Mouse (Mus musculus): ENCODE results near the gene Slc4a5. TPM values are rescaled to one million over a fixed set of nuclear protein-coding genes. Genes with fewer than 3 reads are reported as not detected.

Gene Slc4a5
- total RNA-seq (2017): 0.10 TPM in 1 of 2 replicates, not detected in the other

DNA sequence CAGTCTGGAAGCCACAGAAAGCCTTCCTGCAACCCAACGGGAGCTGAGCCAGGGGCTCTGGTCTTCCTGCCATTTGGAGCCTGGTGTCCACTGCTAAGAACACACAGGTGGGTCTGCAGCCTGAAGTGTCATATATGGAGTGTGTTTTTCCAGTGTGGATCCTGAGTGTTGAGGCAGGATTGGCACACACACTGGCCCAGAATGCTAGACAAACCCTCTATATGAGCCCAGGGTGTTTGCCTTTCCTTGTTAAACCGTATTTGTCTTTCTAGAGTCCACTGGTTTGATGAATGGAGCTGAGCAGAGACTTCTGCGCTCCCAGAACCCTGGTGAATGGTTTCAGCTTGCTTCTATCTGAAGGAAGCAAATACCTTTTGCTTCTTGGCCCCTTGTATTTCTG, at the start of gene Slc4a5:
Gene Slc4a5, plus strand, starts transcription at position 15 of the 400 bp plus-strand sequence.
- no peak for ATAC-seq (replicated peaks; ENCODE audit: low read depth, poor library complexity, severe bottlenecking)

DNA sequence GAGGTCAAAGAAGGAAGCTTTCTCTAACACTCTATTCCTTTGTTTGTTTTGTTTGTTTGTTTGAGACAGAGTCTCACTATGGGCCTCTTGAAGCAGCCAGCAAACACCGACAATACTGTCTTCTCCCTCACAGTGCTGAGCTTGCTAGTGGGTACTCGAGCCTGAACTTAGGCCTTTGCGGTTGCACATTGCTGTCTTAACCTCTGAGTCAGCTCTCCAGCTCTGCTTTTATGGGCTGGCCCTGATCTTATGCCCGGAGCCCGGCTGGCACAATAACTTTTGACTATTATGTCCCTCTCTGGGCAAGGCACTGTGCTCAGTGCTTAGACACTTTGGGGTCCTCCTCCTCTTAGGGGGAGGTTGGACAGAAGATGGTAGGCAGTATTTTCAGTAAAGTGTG, 49.8 kb upstream of the Slc4a5 start:
- no peak for ATAC-seq (replicated peaks; ENCODE audit: low read depth, poor library complexity, severe bottlenecking)

DNA sequence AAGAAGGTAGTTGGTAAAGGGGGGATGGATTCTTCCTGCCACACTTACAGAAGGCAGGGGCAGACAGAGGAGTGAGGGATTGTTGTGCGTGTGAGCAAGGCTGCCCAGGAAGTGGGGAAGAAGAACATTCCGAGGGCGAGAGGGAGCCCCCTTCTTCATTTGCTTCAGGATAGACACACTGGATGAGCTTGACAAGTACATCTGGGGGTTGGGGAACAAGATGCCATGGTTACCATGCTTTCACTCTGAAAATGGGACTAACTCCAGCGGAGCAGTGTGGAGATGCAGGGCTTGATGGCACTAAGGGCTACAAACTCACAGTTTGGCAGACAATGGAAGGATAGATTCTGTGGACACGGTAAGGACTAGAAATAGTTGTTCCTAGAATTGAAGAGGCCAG, 48.6 kb upstream of the Slc4a5 start:
- ATAC-seq (replicated peaks; ENCODE audit: low read depth, poor library complexity, severe bottlenecking): no peak

DNA sequence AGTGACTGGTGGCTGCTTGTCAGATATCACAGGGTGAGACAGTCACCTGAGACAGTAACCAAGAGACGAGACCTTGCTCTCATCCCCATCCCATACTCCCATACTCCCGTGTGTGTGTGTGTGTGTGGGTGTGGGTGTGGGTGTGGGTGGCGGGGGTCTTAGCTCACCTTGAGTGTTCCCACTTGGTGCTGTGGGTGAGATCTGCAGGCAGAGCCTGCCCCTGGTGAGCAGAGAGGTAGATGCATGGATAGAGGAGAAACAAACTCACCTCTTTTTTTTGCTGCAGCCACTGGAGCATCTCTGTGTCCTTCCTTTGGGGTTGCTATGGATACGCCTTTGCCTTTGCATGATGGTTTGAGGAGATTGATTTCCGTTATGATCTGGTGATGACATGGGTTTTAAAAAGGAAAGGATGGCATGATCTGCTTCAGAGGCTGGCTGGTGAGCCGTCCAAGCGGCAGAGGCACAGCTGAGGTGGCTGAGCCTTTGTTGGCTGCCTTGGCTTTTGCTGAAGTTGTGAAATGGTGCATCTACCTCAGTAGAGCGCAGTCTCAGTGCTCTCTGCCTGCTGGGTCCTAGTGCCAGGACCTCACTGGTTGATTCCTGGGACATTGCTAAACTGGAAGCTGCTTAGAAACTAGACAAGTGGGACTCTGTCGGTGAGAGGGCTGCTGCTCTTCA, 47.2 kb upstream of the Slc4a5 start:
- ATAC-seq (replicated peaks; ENCODE audit: low read depth, poor library complexity, severe bottlenecking): no peak

DNA sequence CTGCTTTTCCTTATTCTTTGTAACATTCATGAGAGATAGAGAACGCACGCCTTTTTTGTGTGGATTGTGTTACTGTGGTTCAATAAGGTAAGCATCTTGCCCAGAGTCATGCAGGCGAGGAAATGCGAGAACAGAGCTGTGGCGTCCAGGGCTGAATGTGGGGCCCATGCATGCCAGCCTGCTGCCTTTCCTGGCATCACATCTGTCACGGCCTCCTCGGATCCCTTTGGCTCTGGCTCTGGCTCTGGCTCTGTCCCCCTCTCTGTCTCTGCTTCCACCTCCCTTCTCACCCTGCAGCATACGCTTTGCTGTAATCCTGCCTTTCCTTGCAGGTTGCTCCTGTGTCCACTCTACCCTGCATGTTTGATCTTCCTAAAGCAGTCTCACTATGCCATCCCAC, 43.6 kb upstream of the Slc4a5 start:
- no peak for ATAC-seq (replicated peaks; ENCODE audit: low read depth, poor library complexity, severe bottlenecking)

DNA sequence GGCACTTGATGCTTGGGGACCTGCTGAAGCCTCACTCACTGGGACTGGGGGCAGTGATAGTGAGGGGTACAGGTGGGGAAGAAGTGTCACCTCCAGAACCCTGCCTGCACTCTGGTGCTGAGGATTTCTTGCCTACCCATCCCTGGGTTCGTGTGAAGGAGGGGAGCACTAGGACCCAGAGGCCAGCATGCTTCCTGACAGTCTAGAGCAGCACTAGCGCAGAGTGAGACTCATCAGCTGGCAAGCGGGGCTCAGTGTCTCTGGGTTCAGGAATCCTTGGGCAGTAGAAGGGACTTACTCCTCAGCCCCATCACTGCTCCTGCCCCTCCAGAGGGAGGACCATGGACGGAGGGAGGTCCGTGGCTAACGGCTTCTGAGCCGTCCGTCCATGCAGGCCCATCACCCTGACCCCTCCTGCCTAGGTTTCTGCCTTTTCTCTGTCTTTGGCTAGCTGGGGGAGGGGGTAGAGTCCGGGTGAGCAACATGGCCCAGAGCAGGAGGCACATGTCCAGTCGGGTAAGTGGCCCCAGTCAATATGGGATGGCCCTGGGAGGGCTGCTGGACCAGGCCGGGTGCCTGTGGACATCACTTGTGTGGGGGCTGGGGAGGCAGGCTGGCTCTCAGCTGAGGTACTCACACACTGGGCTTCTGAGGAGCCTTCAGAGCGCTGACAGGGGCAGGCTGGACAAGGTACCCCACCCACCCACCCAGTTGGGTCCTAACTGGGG, 40.1 kb upstream of the Slc4a5 start:
- ATAC-seq (replicated peaks; ENCODE audit: low read depth, poor library complexity, severe bottlenecking): no peak

DNA sequence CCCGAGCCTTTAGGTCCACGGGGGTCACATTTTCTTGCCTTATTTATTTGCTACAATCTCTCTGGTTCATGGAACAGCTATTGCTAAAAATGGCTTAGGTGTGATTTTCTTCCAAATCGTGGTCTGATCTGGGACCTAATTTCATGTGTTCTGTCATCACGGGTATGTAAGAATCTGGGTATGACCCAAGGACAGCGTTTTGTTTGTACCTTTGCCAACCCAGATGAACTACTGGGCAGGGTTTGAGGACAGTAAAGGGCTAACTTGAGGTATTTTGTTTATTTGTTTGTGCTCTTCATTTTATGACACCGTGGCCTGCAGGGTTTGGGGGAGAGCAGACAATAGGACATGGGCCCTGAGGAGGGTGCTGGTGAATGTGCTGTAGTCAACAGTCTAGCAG, 39.0 kb upstream of the Slc4a5 start:
- no peak for ATAC-seq (replicated peaks; ENCODE audit: low read depth, poor library complexity, severe bottlenecking)

DNA sequence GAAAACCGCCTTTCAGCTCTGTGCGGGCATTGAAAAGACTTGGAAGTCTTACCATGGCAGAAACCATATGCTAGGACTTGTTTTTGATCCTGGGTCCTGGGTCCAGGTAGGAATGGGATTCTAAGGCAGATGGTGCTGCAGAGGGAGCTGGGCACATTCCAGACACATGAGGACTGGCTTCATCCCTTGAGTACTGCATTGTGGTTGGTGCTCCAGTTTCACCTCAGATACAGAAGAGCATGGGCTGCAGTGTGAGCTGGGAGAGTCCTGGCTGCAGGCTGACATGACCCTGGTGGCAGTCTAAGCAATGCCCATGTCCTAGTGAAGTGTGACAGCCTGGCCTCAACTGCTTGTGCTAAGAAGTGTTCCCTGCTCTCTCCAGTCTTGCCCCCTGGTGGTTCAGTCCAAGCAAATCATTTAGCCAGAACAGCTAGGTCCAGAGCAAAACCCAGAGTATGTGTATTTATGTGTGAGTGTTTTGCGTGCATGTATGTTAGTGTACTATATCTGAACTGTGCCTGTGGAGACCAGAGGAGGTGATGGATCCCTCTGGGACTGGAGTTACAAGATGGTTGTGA, 34.7 kb upstream of the Slc4a5 start:
- peak; percentile 43; the same call in 1 of the 2 replicates for ATAC-seq (replicated peaks; ENCODE audit: low read depth, poor library complexity, severe bottlenecking)

DNA sequence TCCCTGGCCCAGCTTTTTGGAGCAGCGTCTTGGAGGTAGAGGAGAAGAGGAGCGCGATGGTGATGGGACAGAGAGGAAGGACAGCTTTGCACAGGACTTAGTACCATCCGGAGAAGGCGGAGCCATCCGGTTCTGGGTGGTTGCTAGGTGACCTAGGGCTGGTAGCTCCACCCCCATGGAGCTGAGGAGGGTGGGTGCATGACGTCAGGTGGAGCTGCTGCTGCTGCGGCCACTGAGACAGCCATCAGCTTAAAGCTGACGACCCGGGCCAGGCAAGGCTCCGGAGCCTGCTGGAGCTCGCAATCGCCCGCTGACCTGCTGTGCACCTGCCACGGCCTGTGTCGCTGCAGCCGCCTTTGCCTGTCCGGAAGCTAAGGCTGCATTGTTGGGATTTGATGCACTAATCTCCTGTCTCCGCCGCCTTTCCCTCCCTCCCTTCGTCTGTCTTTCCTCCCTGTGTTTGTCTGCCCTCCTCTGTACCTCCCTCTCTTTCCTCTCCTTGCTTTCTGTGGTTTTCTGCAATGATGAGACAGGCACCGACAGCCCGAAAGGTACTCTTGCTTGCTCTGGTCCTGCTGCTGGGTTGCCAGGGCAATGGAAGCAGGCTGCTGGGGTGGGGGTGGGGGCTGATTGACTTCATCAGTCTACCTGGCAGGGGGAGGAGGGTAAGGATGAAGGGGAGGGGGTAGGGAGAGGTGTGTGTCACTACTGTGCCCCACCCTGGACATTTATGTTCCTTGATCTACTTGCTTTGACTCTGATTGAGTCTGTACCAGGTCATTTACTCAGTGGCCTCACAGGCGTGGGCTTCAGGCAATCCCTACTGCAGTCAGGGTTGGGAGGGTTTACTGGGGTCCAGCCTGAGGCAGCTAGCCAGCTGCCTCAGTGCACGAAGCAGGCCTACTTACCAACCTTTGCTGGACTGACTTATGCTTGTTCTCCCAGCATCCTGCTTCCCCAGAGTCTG, 33.5 kb upstream of the Slc4a5 start:
- peak; percentile 89 for ATAC-seq (replicated peaks; ENCODE audit: low read depth, poor library complexity, severe bottlenecking)

DNA sequence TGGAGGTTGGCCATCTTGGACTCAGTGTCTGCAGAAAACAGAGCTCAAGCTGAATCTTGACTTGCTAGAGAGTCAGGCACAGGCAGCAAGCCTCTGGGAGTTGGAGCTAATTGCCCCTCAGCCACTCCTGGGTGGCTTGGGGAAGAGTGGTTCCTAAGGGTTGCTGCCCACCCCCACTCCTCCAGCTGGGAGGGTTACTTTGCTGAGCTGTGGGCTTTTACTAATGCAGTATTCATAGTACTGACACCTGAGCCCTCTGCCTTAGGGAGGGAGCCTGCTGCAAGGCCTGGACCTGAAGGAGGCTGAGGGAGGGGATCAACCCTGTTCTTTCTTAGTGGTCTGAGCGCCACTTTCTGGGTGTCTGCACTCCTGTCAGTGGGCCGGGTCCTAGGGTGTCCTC, 32.7 kb upstream of the Slc4a5 start:
- no peak for ATAC-seq (replicated peaks; ENCODE audit: low read depth, poor library complexity, severe bottlenecking)

DNA sequence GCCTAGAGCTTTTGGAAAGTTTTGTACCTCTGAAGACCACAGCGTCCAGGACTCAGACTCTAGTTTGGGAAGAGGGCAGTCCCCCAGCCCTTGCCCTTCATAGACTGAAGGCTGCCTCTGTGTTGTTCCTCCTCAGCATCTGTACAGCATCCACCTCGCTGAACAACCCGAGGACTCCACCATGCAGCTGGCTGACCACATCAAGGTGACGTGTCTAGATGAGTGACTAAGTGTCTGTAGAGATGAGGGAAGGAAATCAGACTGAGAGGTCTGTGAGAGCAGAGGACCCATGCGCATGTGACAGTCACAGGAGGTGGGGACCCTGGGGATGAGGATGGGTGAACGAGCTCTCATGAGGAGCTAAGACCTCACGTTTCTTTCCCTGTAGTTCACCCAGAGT, 26.1 kb upstream of the Slc4a5 start:
- no peak for ATAC-seq (replicated peaks; ENCODE audit: low read depth, poor library complexity, severe bottlenecking)

DNA sequence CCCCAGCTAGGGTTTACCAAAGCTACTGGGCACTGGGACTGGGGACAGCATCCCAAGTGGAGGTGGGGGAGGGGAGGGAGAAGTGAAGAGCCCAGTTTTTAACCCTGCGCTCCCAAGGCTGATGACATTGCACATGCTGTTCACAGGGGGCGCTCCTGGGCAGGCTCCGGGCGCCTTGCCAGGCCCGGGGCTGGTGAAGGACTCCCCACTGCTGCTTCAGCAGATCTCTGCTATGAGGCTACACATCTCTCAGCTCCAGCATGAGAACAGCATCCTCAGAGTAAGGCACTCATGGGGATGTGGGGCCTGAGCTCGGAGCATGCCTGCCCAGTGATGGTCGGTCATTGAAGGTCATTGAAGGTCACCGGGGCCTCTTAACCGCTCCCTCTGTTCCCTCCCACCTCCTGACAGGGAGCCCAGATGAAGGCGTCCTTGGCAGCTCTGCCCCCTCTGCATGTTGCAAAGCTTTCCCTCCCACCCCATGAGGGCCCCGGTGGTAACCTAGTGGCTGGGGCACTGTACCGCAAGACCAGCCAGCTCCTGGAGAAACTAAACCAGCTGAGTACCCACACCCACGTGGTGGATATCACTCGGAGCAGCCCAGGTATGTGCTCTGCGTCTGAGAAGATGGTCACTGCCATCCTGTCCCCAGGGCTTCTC, 22.2 kb upstream of the Slc4a5 start:
- ATAC-seq (replicated peaks; ENCODE audit: low read depth, poor library complexity, severe bottlenecking): no peak

DNA sequence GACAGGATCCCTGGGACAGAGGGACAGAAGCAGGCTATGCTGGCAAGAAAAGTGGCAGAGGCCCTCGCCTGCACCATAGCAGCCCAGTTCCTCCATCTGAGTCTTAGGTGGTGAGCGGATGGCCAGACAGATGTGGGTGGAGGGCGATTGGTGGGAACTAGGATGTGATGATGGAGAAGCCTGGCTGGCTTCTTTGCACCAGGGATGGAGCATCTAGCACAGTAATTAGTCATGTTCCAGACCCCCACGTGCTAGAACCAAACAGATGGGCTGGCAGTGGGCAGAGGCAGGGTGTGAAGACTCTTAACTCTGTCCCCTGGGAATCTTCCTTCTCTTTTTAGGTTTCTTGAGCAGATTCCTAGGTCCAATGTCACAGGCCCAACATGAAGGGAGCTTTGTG, 16.3 kb upstream of the Slc4a5 start:
- ATAC-seq (replicated peaks; ENCODE audit: low read depth, poor library complexity, severe bottlenecking): no peak

DNA sequence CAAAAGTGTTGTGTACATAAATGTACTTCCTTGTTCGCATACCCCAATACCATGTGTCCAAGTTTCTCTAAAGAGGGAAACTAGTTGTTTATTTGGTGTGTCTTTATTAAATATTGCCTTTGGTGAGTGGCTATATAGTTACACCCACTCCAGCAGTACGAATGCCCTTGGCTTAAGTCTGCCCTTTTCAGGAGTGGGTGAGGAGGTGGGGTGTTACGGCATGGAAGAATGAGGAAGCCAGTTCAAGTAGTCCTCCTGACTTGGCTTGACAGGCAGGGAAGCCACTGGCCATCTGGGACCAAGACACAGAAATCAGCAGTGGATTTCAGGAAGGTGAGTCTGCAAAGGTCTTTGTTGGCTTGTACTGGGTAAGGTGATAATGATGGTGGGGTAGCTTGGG, 13.8 kb upstream of the Slc4a5 start:
- ATAC-seq (replicated peaks; ENCODE audit: low read depth, poor library complexity, severe bottlenecking): no peak

DNA sequence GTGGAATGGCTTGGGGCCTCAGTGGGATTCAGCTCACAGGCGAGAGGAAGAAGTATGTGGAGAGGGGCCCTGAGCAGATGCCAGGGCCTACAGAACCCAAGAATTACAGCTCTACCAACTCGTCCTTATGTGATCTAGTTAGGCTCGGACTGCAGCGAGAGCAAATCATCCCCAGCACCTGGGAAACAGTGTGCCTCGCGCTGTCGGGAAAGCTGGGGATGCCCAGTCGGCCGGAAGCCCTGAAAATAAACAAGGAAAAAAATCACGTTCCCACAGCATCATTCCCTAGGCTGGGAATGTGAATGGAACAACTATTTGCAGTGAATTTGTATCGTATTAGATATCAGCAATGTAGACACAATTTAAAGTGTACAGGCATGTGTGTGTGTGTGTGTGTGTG, 13.3 kb upstream of the Slc4a5 start:
- no peak for ATAC-seq (replicated peaks; ENCODE audit: low read depth, poor library complexity, severe bottlenecking)

DNA sequence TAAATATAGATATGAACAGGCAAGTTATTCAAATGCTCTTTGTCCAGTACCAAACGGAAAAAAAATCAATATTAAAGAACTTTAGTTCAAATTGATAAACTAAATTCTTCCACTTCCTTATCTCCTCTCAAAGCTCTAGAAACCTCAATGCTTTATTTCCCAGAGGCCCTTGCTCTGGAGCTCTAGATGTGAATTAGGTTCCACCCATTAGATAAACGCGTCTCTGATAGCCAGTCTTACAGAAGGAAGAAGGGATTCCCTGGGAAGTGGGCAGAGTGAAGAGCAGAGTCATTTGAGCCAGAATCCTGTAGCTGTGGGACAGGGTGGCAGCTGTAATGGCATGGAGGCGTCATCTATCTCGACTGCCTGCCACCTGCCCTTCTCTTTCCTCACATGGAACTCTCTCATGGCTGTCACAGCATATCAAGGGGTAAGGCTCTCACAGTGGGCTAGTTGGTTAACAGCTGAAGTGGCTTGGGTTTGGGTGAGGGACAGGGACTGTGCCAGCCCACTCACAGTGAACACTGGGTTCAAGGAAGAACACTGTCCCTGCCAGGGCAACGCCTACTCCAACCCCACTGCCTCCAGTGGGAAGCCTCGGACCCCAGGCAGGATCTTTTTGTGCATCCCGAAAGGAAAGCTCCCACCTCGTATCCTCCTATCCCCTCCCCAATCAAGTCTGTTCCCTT, 12.1 kb upstream of the Slc4a5 start:
- no peak for ATAC-seq (replicated peaks; ENCODE audit: low read depth, poor library complexity, severe bottlenecking)

DNA sequence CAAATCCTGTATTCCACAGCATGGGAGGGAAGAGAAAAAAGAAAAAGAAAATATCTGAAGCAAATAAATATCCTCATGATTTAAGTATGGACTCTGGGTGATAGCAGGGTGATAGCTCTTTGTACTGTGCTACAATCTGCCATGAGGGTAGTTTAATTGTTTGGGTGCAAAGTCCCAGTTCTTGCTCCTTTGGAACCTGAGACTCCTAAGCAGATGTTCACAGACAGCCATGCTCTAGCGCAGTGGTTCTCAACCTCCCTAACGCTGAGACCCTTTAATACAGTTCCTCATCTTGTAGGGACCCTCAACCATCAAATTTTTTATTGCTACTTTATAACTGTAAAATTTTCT, 11.6 kb upstream of the Slc4a5 start:
- no peak for ATAC-seq (replicated peaks; ENCODE audit: low read depth, poor library complexity, severe bottlenecking)

DNA sequence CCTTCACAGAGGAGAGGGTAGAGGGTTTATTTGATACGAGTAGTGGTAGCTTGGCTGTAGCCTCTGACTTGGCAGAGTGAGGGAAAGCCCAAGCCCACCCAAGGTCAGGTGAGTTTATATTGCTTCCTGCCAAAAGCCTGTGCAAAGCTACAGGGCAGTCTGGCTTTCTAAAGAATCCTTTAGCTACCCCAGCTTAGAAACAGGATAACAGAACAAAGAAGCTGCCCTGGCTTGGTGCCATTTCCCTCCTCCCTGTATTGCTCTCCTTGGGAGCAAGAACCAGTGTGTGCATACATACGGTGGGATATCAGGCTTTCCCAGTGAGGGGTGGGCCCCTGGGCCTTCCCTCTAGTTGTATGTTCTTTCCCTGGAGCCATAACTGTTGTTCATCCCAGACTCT, 9.1 kb upstream of the Slc4a5 start:
- ATAC-seq (replicated peaks; ENCODE audit: low read depth, poor library complexity, severe bottlenecking): no peak

DNA sequence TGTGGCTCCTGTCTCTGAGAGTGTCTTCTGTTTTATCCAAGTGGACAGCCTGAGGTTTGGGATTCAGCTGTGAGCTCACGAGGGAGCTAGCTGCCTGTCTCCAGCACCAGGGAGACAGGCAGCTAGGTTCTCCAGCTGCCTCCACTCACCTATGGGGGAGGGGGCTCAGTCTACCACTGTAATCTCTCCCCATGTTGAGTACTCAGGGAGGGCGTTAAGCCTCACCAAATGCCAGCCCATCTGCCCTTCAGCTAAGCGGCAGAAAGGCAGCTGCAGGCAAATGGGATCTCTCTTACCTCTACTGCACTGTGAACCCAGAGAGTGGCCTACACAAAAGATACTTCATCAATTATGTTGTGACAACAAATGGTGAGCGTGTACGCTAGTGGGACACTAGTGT, 8.1 kb upstream of the Slc4a5 start:
- no peak for ATAC-seq (replicated peaks; ENCODE audit: low read depth, poor library complexity, severe bottlenecking)
